Mouse (Mus musculus): ENCODE results near the gene Kif3b. TPM values are rescaled to one million over a fixed set of nuclear protein-coding genes. Genes with fewer than 3 reads are reported as not detected.

Kif3b gene
- polyA plus RNA-seq, 1 experiment from 2014 or later, result 11.3 TPM

GRCm38 (mm10) chr2:153305240-153305639 is 14.0 kb downstream of the Kif3b start:
- H3K4me1 ChIP-seq, result no peaks in the 10 kb centered on the region
- H3K4me2 ChIP-seq, result no peak overlapping the region
- no peak for ATAC-seq
- WGBS, result 82% methylated on average over 6 of the region's 6 CpGs
- H3K9me3 ChIP-seq (replicated peaks), result no peaks in the 10 kb centered on the region
- no peak overlapping the region for H3K9ac ChIP-seq
- H3K27me3 ChIP-seq, result no peaks in the 10 kb centered on the region
- H3K36me3 ChIP-seq (ENCODE audit: poor library complexity, severe bottlenecking), result no peaks in the 10 kb centered on the region
- H3K27ac ChIP-seq, result no peak overlapping the region
- no peak overlapping the region for H3K4me3 ChIP-seq

- no peak for ATAC-seq
- Histone ChIP-seq H3K4me2 (no peak overlapping the region), H3K4me3 (no peak overlapping the region), H3K9me3 (replicated peaks) (no peaks in the 10 kb centered on the region), H3K9ac (no peak overlapping the region), H3K36me3 (ENCODE audit: poor library complexity, severe bottlenecking) (0 out of 2 replicates have a peak, but pooled peaks cover 7% of the 10 kb centered on the region), H3K27me3 (no peaks in the 10 kb centered on the region), H3K4me1 (no peaks in the 10 kb centered on the region), H3K27ac (no peak overlapping the region)
- 88% methylated on average over 7 of the region's 7 CpGs for WGBS
Observed at GRCm38 (mm10) chr2:153308586-153308985, 17.4 kb downstream of the Kif3b start.

GRCm38 (mm10) chr2:153309106-153309505 is 17.9 kb downstream of the Kif3b start:
- no peaks in the 10 kb centered on the region for H3K27me3 ChIP-seq
- H3K9me3 ChIP-seq (replicated peaks), result no peaks in the 10 kb centered on the region
- no peak overlapping the region for H3K27ac ChIP-seq
- ATAC-seq, result no peak
- no peak overlapping the region for H3K9ac ChIP-seq
- H3K36me3 ChIP-seq (ENCODE audit: poor library complexity, severe bottlenecking), result 0 out of 2 replicates have a peak, but pooled peaks cover 7% of the 10 kb centered on the region
- no peaks in the 10 kb centered on the region for H3K4me1 ChIP-seq
- H3K4me2 ChIP-seq, result no peak overlapping the region
- H3K4me3 ChIP-seq, result no peak overlapping the region
- whole genome bisulfite sequencing, result 84% methylated on average over 8 of the region's 8 CpGs

- Histone ChIP-seq H3K27me3 (no peaks in the 10 kb centered on the region), H3K9ac (no peak overlapping the region), H3K4me1 (no peaks in the 10 kb centered on the region), H3K27ac (no peak overlapping the region), H3K4me2 (no peak overlapping the region), H3K36me3 (ENCODE audit: poor library complexity, severe bottlenecking) (0 out of 2 replicates have a peak, but pooled peaks cover 7% of the 10 kb centered on the region), H3K9me3 (replicated peaks) (no peaks in the 10 kb centered on the region), H3K4me3 (no peak overlapping the region)
- no peak for ATAC-seq
- WGBS, result 75% methylated on average over 6 of the region's 6 CpGs
Observed at GRCm38 (mm10) chr2:153310228-153310627, 19.0 kb downstream of the Kif3b start.

- WGBS, result 85% methylated on average over 9 of the region's 9 CpGs
- Histone ChIP-seq H3K4me1 (no peaks in the 10 kb centered on the region), H3K9ac (no peak overlapping the region), H3K9me3 (replicated peaks) (no peaks in the 10 kb centered on the region), H3K27ac (no peak overlapping the region), H3K4me2 (no peak overlapping the region), H3K27me3 (no peaks in the 10 kb centered on the region), H3K4me3 (no peak overlapping the region), H3K36me3 (ENCODE audit: poor library complexity, severe bottlenecking) (peaks cover 26% of the 10 kb centered on the region)
- no peak for ATAC-seq
Observed at GRCm38 (mm10) chr2:153312884-153313283, 21.7 kb downstream of the Kif3b start.

GRCm38 (mm10) chr2:153318408-153318807 is 27.2 kb downstream of the Kif3b start:
- H3K4me2 ChIP-seq, result no peak overlapping the region
- H3K9ac ChIP-seq, result no peak overlapping the region
- no peak for ATAC-seq
- H3K4me1 ChIP-seq, result no peaks in the 10 kb centered on the region
- no peaks in the 10 kb centered on the region for H3K27me3 ChIP-seq
- no peak overlapping the region for H3K27ac ChIP-seq
- H3K36me3 ChIP-seq (ENCODE audit: poor library complexity, severe bottlenecking), result peaks cover 69% of the 10 kb centered on the region
- H3K4me3 ChIP-seq, result no peak overlapping the region
- WGBS, result 95% methylated on average over 4 of the region's 4 CpGs
- H3K9me3 ChIP-seq (replicated peaks), result no peaks in the 10 kb centered on the region

GRCm38 (mm10) chr2:153319036-153319643 is 27.9 kb downstream of the Kif3b start:
- H3K9ac ChIP-seq, result no peak overlapping the region
- H3K27me3 ChIP-seq, result no peaks in the 10 kb centered on the region
- no peaks in the 10 kb centered on the region for H3K4me1 ChIP-seq
- H3K4me3 ChIP-seq, result no peak overlapping the region
- ATAC-seq, result no peak
- peaks cover 76% of the 10 kb centered on the region for H3K36me3 ChIP-seq (ENCODE audit: poor library complexity, severe bottlenecking)
- 91% methylated on average over 8 of the region's 8 CpGs for WGBS
- no peak overlapping the region for H3K27ac ChIP-seq
- no peak overlapping the region for H3K4me2 ChIP-seq
- no peaks in the 10 kb centered on the region for H3K9me3 ChIP-seq (replicated peaks)

GRCm38 (mm10) chr2:153325706-153326376 is 34.6 kb downstream of the Kif3b start:
- ATAC-seq, result no peak
- Histone ChIP-seq H3K4me1 (no peaks in the 10 kb centered on the region), H3K4me3 (no peak overlapping the region), H3K4me2 (no peak overlapping the region), H3K27me3 (no peaks in the 10 kb centered on the region), H3K9me3 (replicated peaks) (no peaks in the 10 kb centered on the region), H3K9ac (no peak overlapping the region), H3K36me3 (ENCODE audit: poor library complexity, severe bottlenecking) (peaks cover 75% of the 10 kb centered on the region), H3K27ac (no peak overlapping the region)
- WGBS, result 88% methylated on average over 9 of the region's 9 CpGs

- WGBS, result 97% methylated on average over 5 of the region's 5 CpGs
- ATAC-seq, result no peak
- H3K4me3 ChIP-seq, result no peak overlapping the region
Observed at GRCm38 (mm10) chr2:153332271-153332670, 41.1 kb downstream of the Kif3b start.

GRCm38 (mm10) chr2:153332981-153333380 is 41.8 kb downstream of the Kif3b start:
- H3K4me3 ChIP-seq, result no peak overlapping the region
- H3K36me3 ChIP-seq (ENCODE audit: poor library complexity, severe bottlenecking), result peaks cover 51% of the 10 kb centered on the region
- H3K27me3 ChIP-seq, result no peaks in the 10 kb centered on the region
- H3K4me1 ChIP-seq, result no peaks in the 10 kb centered on the region
- ATAC-seq, result no peak
- WGBS, result 96% methylated on average over 3 of the region's 3 CpGs
- no peak overlapping the region for H3K4me2 ChIP-seq
- H3K27ac ChIP-seq, result no peak overlapping the region
- no peaks in the 10 kb centered on the region for H3K9me3 ChIP-seq (replicated peaks)
- H3K9ac ChIP-seq, result no peak overlapping the region

More at GRCm38 (mm10) chr2:153332271-153332670, 41.1 kb downstream of the Kif3b start:
- no peaks in the 10 kb centered on the region for H3K27me3 ChIP-seq
- H3K4me2 ChIP-seq, result no peak overlapping the region
- H3K36me3 ChIP-seq (ENCODE audit: poor library complexity, severe bottlenecking), result peaks cover 51% of the 10 kb centered on the region
- no peaks in the 10 kb centered on the region for H3K9me3 ChIP-seq (replicated peaks)
- H3K27ac ChIP-seq, result no peak overlapping the region
- no peaks in the 10 kb centered on the region for H3K4me1 ChIP-seq
- H3K9ac ChIP-seq, result no peak overlapping the region

- ATAC-seq, result no peak
- H3K9ac ChIP-seq, result no peak overlapping the region
- H3K4me1 ChIP-seq, result no peaks in the 10 kb centered on the region
- no peaks in the 10 kb centered on the region for H3K27me3 ChIP-seq
- no peak overlapping the region for H3K4me2 ChIP-seq
- 93% methylated on average over 6 of the region's 6 CpGs for WGBS
- peaks cover 43% of the 10 kb centered on the region for H3K36me3 ChIP-seq (ENCODE audit: poor library complexity, severe bottlenecking)
- H3K9me3 ChIP-seq (replicated peaks), result no peaks in the 10 kb centered on the region
- no peak overlapping the region for H3K27ac ChIP-seq
- H3K4me3 ChIP-seq, result no peak overlapping the region
Observed at GRCm38 (mm10) chr2:153333822-153334232, 42.6 kb downstream of the Kif3b start.

- Histone ChIP-seq H3K36me3 (ENCODE audit: poor library complexity, severe bottlenecking) (peaks cover 41% of the 10 kb centered on the region), H3K27ac (no peak overlapping the region), H3K4me2 (no peak overlapping the region), H3K9ac (no peak overlapping the region), H3K4me3 (no peak overlapping the region), H3K4me1 (no peaks in the 10 kb centered on the region), H3K9me3 (replicated peaks) (no peaks in the 10 kb centered on the region), H3K27me3 (no peaks in the 10 kb centered on the region)
- WGBS, result 86% methylated on average over 3 of the region's 3 CpGs
- ATAC-seq, result no peak
Observed at GRCm38 (mm10) chr2:153334281-153334680, 43.1 kb downstream of the Kif3b start.
